In genomic region chr14:86385136-86385535, GRCm38 (mm10) we compare ENCODE assay signal across 16 mouse cellular contexts.
DNase-seq lines count a peak whose midpoint lies in the region.
"Had no signal": no experiment of that assay in that cellular context is flagged by ENCODE, and none has a peak within 500 bp of the region (broad histone marks: within the 10 kb centered on the region; RNA-seq: fewer than 3 reads in every experiment).

No protein-coding gene starts in this region.

- peak; percentile 16 for DNase-seq in adrenal gland, adult 8-10 months
- no peak for DNase-seq in adrenal gland, postnatal 4 days (ENCODE audit: low spot score in 2 of 2)
- peak; percentile 4 to 12 for DNase-seq in kidney, postnatal 36 days
- no peak for DNase-seq in kidney, adult 9 months
- peak; percentile 42 for DNase-seq in NIH3T3 (ENCODE audit: low read depth)
- peak; percentile 14 to 36 for DNase-seq in adrenal gland, postnatal 36 days
- DNase-seq in right cerebral cortex, adult 2 months (ENCODE audit: low spot score in 2 of 2): no peak
- DNase-seq: cerebellum, adult 11 months; cerebellum, adult 9-10 months; cerebellum, postnatal 36 days; kidney, adult 8-10 months; kidney, postnatal 25 days; right cerebral cortex, adult 18-20 months; right cerebral cortex, postnatal 4 days; thymus, adult 2 months; thymus, postnatal 36 days had no signal

Comparison
In these comparisons a context has a peak if more than half of its experiments do, and no peak if none do; other contexts are left out.
1. DNase-seq: peak in adrenal gland, adult 8-10 months (single experiment), kidney, postnatal 36 days (2 of 2), NIH3T3 (single experiment) and adrenal gland, postnatal 36 days (2 of 2); none in adrenal gland, postnatal 4 days (0 of 2), kidney, adult 9 months (single experiment) and right cerebral cortex, adult 2 months (0 of 2).